Comparison of ENCODE assay signal across 8 mouse cellular contexts in genomic region chr7:25710519-25711130, GRCm38 (mm10). TPM values are rescaled to one million over a fixed set of nuclear protein-coding genes. Genes with fewer than 3 reads are reported as not detected.
DNase-seq lines count a peak whose midpoint lies in the region; ATAC-seq lines count a peak whose summit lies in the region.

No protein-coding gene starts in this region.

- peak overlapping the region; percentile 41 for H3K9ac ChIP-seq in embryonic facial prominence, embryonic 11.5 days (replicated peaks; ENCODE audit: low read length)
- H3K9ac ChIP-seq in hindbrain, embryonic 16.5 days (ENCODE audit: low read depth, low read length), result peak overlapping the region; percentile 28
- H3K9ac ChIP-seq in midbrain, embryonic 11.5 days (ENCODE audit: low read length), result peak overlapping the region; percentile 47

- H3K36me3 ChIP-seq in embryonic facial prominence, embryonic 11.5 days (replicated peaks; ENCODE audit: control insufficient read depth, insufficient read depth, low read depth, low read length), result peaks cover 14% of the 10 kb centered on the region
- peaks cover 27% of the 10 kb centered on the region for H3K36me3 ChIP-seq in hindbrain, embryonic 16.5 days (ENCODE audit: control insufficient read depth, insufficient read depth, low read length)
- peaks cover 20% of the 10 kb centered on the region for H3K36me3 ChIP-seq in midbrain, embryonic 11.5 days (ENCODE audit: control insufficient read depth, insufficient read depth, low read length)

- 0 out of 2 replicates have a peak overlapping the region, but pooled peaks have one; percentile 28 for H3K27ac ChIP-seq in embryonic facial prominence, embryonic 11.5 days (replicated peaks; ENCODE audit: low read depth, low read length)
- no peak overlapping the region for H3K27ac ChIP-seq in hindbrain, embryonic 16.5 days (ENCODE audit: low read depth, low read length)
- H3K27ac ChIP-seq in midbrain, embryonic 11.5 days (ENCODE audit: low read depth, low read length), result no peak overlapping the region

- DNase-seq in frontal cortex, postnatal 14 days (ENCODE audit: low spot score in 2 of 2), result no peak
- peak; percentile 53 for DNase-seq in 3134 (ENCODE audit: extremely low read depth, insufficient read length, low spot score)
- DNase-seq in embryonic facial prominence, embryonic 11.5 days (ENCODE audit: low spot score), result no peak
- no peak for DNase-seq in midbrain, embryonic 11.5 days (ENCODE audit: low spot score, missing footprints)
- DNase-seq in ovary, postnatal 10 days (ENCODE audit: low spot score), result no peak
- no peak for DNase-seq in retina, postnatal 1 day

- H3K27me3 ChIP-seq in embryonic facial prominence, embryonic 11.5 days (ENCODE audit: control insufficient read depth, insufficient read depth, low read length), result no peaks in the 10 kb centered on the region
- no peaks in the 10 kb centered on the region for H3K27me3 ChIP-seq in hindbrain, embryonic 16.5 days (replicated peaks; ENCODE audit: control insufficient read depth, insufficient read depth, low read length)
- no peaks in the 10 kb centered on the region for H3K27me3 ChIP-seq in midbrain, embryonic 11.5 days (ENCODE audit: control insufficient read depth, insufficient read depth, low read length)

- peak overlapping the region; percentile 23 for H3K4me2 ChIP-seq in embryonic facial prominence, embryonic 11.5 days (ENCODE audit: low read depth, low read length)
- H3K4me2 ChIP-seq in hindbrain, embryonic 16.5 days (ENCODE audit: low read length), result peak overlapping the region; percentile 21
- H3K4me2 ChIP-seq in midbrain, embryonic 11.5 days, result no peak overlapping the region; the same call in 1 of the 2 replicates

- peak; percentile 31 for ATAC-seq in frontal cortex, adult (ENCODE audit: low TSS enrichment)
- ATAC-seq in embryonic facial prominence, embryonic 11.5 days (replicated peaks; ENCODE audit: insufficient number of reproducible peaks, low FRiP score, low TSS enrichment, low read depth), result 0 out of 2 replicates have a peak, but pooled peaks have one; percentile 36
- 0 out of 2 replicates have a peak, but pooled peaks have one; percentile 34 for ATAC-seq in hindbrain, embryonic 16.5 days
- ATAC-seq in midbrain, embryonic 11.5 days (ENCODE audit: low FRiP score), result peak; percentile 43; the same call in 1 of the 2 replicates

- WGBS in embryonic facial prominence, embryonic 11.5 days, result 5% methylated on average over 7 of the region's 7 CpGs
- WGBS in hindbrain, embryonic 16.5 days, result 0% methylated on average over 4 of the region's 7 CpGs
- 0% methylated on average over 1 of the region's 7 CpGs for WGBS in midbrain, embryonic 11.5 days

- H3K4me3 ChIP-seq in embryonic facial prominence, embryonic 11.5 days (ENCODE audit: low read depth, low read length), result no peak overlapping the region
- H3K4me3 ChIP-seq in hindbrain, embryonic 16.5 days (ENCODE audit: low read length), result no peak overlapping the region
- no peak overlapping the region for H3K4me3 ChIP-seq in midbrain, embryonic 11.5 days (ENCODE audit: low read depth, low read length)

- H3K9me3 ChIP-seq in embryonic facial prominence, embryonic 11.5 days (replicated peaks; ENCODE audit: control insufficient read depth, low read length), result no peaks in the 10 kb centered on the region
- H3K9me3 ChIP-seq in hindbrain, embryonic 16.5 days (ENCODE audit: control insufficient read depth, low read length), result no peaks in the 10 kb centered on the region
- H3K9me3 ChIP-seq in midbrain, embryonic 11.5 days (ENCODE audit: control insufficient read depth, low read length), result no peaks in the 10 kb centered on the region

- peaks cover 20% of the 10 kb centered on the region for H3K4me1 ChIP-seq in embryonic facial prominence, embryonic 11.5 days (ENCODE audit: control insufficient read depth, insufficient read depth, low read length)
- H3K4me1 ChIP-seq in hindbrain, embryonic 16.5 days (ENCODE audit: control insufficient read depth, insufficient read depth, low read depth, low read length), result peaks cover 9% of the 10 kb centered on the region
- peaks cover 14% of the 10 kb centered on the region for H3K4me1 ChIP-seq in midbrain, embryonic 11.5 days (ENCODE audit: control insufficient read depth, insufficient read depth, low read length)

RNA-seq across cellular contexts. Expression of gene Ccdc97, which starts 8.3 kb away (rescaled TPM):
- polyA plus RNA-seq in embryonic facial prominence, embryonic 11.5 days (2014; fragmentation: Nextera tagmentation; extraction: Ambion mirVana), result 23.2 and 24.8 TPM in 2 replicates
- 29.3 and 40.1 TPM in 2 replicates for polyA plus RNA-seq in hindbrain, embryonic 16.5 days (2015; fragmentation: Nextera tagmentation; extraction: Ambion mirVana)
- polyA plus RNA-seq in midbrain, embryonic 11.5 days (2014; fragmentation: Nextera tagmentation; extraction: Ambion mirVana), result 26.8 and 32.1 TPM in 2 replicates

RNA-seq across cellular contexts. Expression of gene Tgfb1, which starts 23.8 kb away (rescaled TPM):
- 1.1 and 1.5 TPM in 2 replicates for polyA plus RNA-seq in embryonic facial prominence, embryonic 11.5 days (2014; fragmentation: Nextera tagmentation; extraction: Ambion mirVana)
- polyA plus RNA-seq in hindbrain, embryonic 16.5 days (2015; fragmentation: Nextera tagmentation; extraction: Ambion mirVana), result 0.63 and 1.2 TPM in 2 replicates
- polyA plus RNA-seq in midbrain, embryonic 11.5 days (2014; fragmentation: Nextera tagmentation; extraction: Ambion mirVana), result 0.78 and 1.4 TPM in 2 replicates

RNA-seq across cellular contexts. Expression of gene B9d2, which starts 30.0 kb away (rescaled TPM):
- 29.4 and 29.7 TPM in 2 replicates for polyA plus RNA-seq in embryonic facial prominence, embryonic 11.5 days (2014; fragmentation: Nextera tagmentation; extraction: Ambion mirVana)
- polyA plus RNA-seq in hindbrain, embryonic 16.5 days (2015; fragmentation: Nextera tagmentation; extraction: Ambion mirVana), result 48.4 and 49.8 TPM in 2 replicates
- polyA plus RNA-seq in midbrain, embryonic 11.5 days (2014; fragmentation: Nextera tagmentation; extraction: Ambion mirVana), result 30.7 and 31.1 TPM in 2 replicates

RNA-seq across cellular contexts. Expression of gene Tmem91, which starts 35.7 kb away (rescaled TPM):
- polyA plus RNA-seq in embryonic facial prominence, embryonic 11.5 days (2014; fragmentation: Nextera tagmentation; extraction: Ambion mirVana), result 0.70 and 1.0 TPM in 2 replicates
- 101 and 129 TPM in 2 replicates for polyA plus RNA-seq in hindbrain, embryonic 16.5 days (2015; fragmentation: Nextera tagmentation; extraction: Ambion mirVana)
- polyA plus RNA-seq in midbrain, embryonic 11.5 days (2014; fragmentation: Nextera tagmentation; extraction: Ambion mirVana), result 0.99 and 1.6 TPM in 2 replicates

RNA-seq across cellular contexts. Expression of gene Hnrnpul1, which starts 43.9 kb away (rescaled TPM):
- 73.3 and 76.8 TPM in 2 replicates for polyA plus RNA-seq in embryonic facial prominence, embryonic 11.5 days (2014; fragmentation: Nextera tagmentation; extraction: Ambion mirVana)
- 32.3 and 37.6 TPM in 2 replicates for polyA plus RNA-seq in hindbrain, embryonic 16.5 days (2015; fragmentation: Nextera tagmentation; extraction: Ambion mirVana)
- polyA plus RNA-seq in midbrain, embryonic 11.5 days (2014; fragmentation: Nextera tagmentation; extraction: Ambion mirVana), result 69.2 and 74.2 TPM in 2 replicates
